Mouse (Mus musculus) embryonic facial prominence, embryonic 11.5 days (tissue): ENCODE measurements around the gene Mast3. TPM values are rescaled to one million over a fixed set of nuclear protein-coding genes. Genes with fewer than 3 reads are reported as not detected.

Source experiments
- ATAC-seq: fragments of 200-750 bp; cut with Nextera tagmentation; replicated peaks from 2 replicates; pipeline ENCODE4 v1.8.0; 2017; ENCODE audit warnings: low read depth; ENCODE audit not compliant: insufficient number of reproducible peaks, low FRiP score, low TSS enrichment
- DNase-seq: peaks from one replicate; pipeline ENCODE4 v3.0.0-alpha.2; 2015; ENCODE audit warnings: low spot score
- H3K27ac ChIP-seq: fragments of 300-500 bp; sonication (generic); replicated peaks from 2 replicates; pipeline ENCODE4 v1.5.1; 2014; ENCODE audit warnings: mild to moderate bottlenecking, low read depth, low read length, control low read depth
- H3K27me3 ChIP-seq: fragments of 300-500 bp; sonication (generic); 2 replicates; pipeline ENCODE4 v1.6.1; 2014; ENCODE audit warnings: mild to moderate bottlenecking, low read length, moderate library complexity, mixed read lengths; ENCODE audit not compliant: control insufficient read depth, insufficient read depth
- H3K36me3 ChIP-seq: fragments of 300-500 bp; sonication (generic); replicated peaks from 2 replicates; pipeline ENCODE4 v1.6.1; 2014; ENCODE audit warnings: low read depth, mild to moderate bottlenecking, low read length, moderate library complexity, mixed read lengths; ENCODE audit not compliant: control insufficient read depth, insufficient read depth
- H3K4me1 ChIP-seq: fragments of 300-500 bp; sonication (generic); 2 replicates; pipeline ENCODE4 v1.6.1; 2014; ENCODE audit warnings: low read length, mixed read lengths; ENCODE audit not compliant: control insufficient read depth, insufficient read depth
- H3K4me2 ChIP-seq: fragments of 300-500 bp; sonication (generic); 2 replicates; pipeline ENCODE4 v1.6.1; 2014; ENCODE audit warnings: low read depth, mild to moderate bottlenecking, control low read depth, low read length, moderate library complexity
- H3K4me3 ChIP-seq: fragments of 300-500 bp; sonication (generic); 2 replicates; pipeline ENCODE4 v1.5.1; 2014; ENCODE audit warnings: low read depth, low read length, control low read depth
- H3K9ac ChIP-seq: fragments of 300-500 bp; sonication (generic); replicated peaks from 2 replicates; pipeline ENCODE4 v1.6.1; 2014; ENCODE audit warnings: mild to moderate bottlenecking, control low read depth, low read length
- H3K9me3 ChIP-seq: fragments of 300-500 bp; sonication (generic); replicated peaks from 2 replicates; pipeline ENCODE4 v1.6.1; 2016; ENCODE audit warnings: mild to moderate bottlenecking, low read length, inconsistent platforms, mixed read lengths; ENCODE audit not compliant: control insufficient read depth
- WGBS: fragments of 180-500 bp; shearing (Covaris S2); extraction: QIAGEN DNeasy Blood & Tissue Kit; methylation state at CpG from one replicate; pipeline ENCODE4 v1.1.7; 2014; 5-methylcytosine and 5-hydroxymethylcytosine counted together
- microRNA-seq: library from miRNA; unstranded; fragments of <30 nt; microRNA quantifications from one replicate; pipeline ENCODE4, GENCODE M21; 2016; ENCODE audit warnings: borderline number of aligned reads
- polyA plus RNA-seq: library from polyadenylated mRNA; unstranded; fragments of >200 nt; fragmentation: Nextera tagmentation; extraction: Ambion mirVana; gene quantifications from 2 replicates; pipeline ENCODE4 v1.2.1, GENCODE M21; 2014

Gene Mast3
- polyA plus RNA-seq, 1 experiment from 2014 or later = 9.7 TPM

- Histone ChIP-seq H3K4me2 (no peak overlapping the region), H3K36me3 (no peaks in the 10 kb centered on the region), H3K4me1 (peaks cover 9% of the 10 kb centered on the region), H3K4me3 (no peak overlapping the region), H3K27ac (no peak overlapping the region), H3K27me3 (peaks cover 41% of the 10 kb centered on the region), H3K9ac (no peak overlapping the region), H3K9me3 (no peaks in the 10 kb centered on the region)
- no peak for ATAC-seq
- 63% methylated on average over 11 of the region's 11 CpGs for WGBS
- no peak for DNase-seq
Measured at GRCm38 (mm10) chr8:70742176-70742575, 62.7 kb downstream of the Mast3 start.

GRCm38 (mm10) chr8:70741661-70742060 lies 63.2 kb downstream of the Mast3 start:
- no peak for DNase-seq

GRCm38 (mm10) chr8:70738211-70738610 lies 66.6 kb downstream of the Mast3 start:
- Histone ChIP-seq H3K9ac (no peak overlapping the region), H3K27ac (no peak overlapping the region), H3K9me3 (no peaks in the 10 kb centered on the region), H3K36me3 (no peaks in the 10 kb centered on the region), H3K27me3 (peaks cover 14% of the 10 kb centered on the region), H3K4me2 (no peak overlapping the region), H3K4me1 (peaks cover 4% of the 10 kb centered on the region), H3K4me3 (no peak overlapping the region)
- ATAC-seq (no peak), DNase-seq (no peak)
- 61% methylated on average over 3 of the region's 3 CpGs for WGBS

More at GRCm38 (mm10) chr8:70741661-70742060, 63.2 kb downstream of the Mast3 start:
- H3K27ac ChIP-seq = no peak overlapping the region
- H3K9ac ChIP-seq = no peak overlapping the region
- 50% methylated on average over 5 of the region's 5 CpGs for whole genome bisulfite sequencing
- H3K36me3 ChIP-seq = no peaks in the 10 kb centered on the region
- H3K27me3 ChIP-seq = peaks cover 37% of the 10 kb centered on the region
- no peak overlapping the region for H3K4me2 ChIP-seq
- no peak for ATAC-seq
- H3K4me1 ChIP-seq = peaks cover 9% of the 10 kb centered on the region
- H3K9me3 ChIP-seq = no peaks in the 10 kb centered on the region
- no peak overlapping the region for H3K4me3 ChIP-seq

- no peak for ATAC-seq
- Histone ChIP-seq H3K9me3 (no peaks in the 10 kb centered on the region), H3K27me3 (peaks cover 10% of the 10 kb centered on the region), H3K4me1 (no peaks in the 10 kb centered on the region), H3K27ac (no peak overlapping the region), H3K4me2 (no peak overlapping the region), H3K9ac (no peak overlapping the region), H3K4me3 (no peak overlapping the region), H3K36me3 (no peaks in the 10 kb centered on the region)
- 66% methylated on average over 5 of the region's 5 CpGs for WGBS
- DNase-seq = no peak
Measured at GRCm38 (mm10) chr8:70737705-70738104, 67.1 kb downstream of the Mast3 start.

DNA sequence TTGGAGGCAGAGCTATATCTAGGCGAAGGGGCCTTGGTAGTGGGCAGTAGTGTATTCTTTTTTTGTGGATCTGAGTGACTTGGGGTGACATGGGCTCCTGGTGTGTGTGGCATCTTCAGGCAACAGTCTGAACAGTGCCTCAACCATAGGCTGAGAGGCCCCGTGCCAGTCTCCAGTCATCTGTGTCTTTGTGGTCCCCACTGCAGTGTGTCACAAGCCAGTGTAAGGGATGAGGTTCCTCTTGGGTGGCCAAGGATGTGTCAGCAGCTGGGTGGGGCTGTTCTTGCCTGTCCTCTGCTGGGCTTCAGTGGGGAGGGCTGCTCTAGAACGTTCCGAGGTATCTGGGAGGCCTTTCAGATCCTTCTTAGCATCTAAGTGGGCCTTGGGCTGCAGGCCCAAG lies 73.9 kb downstream of the Mast3 start:
- peaks cover 2% of the 10 kb centered on the region; the same call in 1 of the 2 replicates for H3K4me1 ChIP-seq
- no peak overlapping the region for H3K9ac ChIP-seq
- H3K27me3 ChIP-seq = peaks cover 19% of the 10 kb centered on the region
- H3K4me2 ChIP-seq = no peak overlapping the region
- no peak overlapping the region for H3K4me3 ChIP-seq
- ATAC-seq (no peak), DNase-seq (no peak)
- no peak overlapping the region for H3K27ac ChIP-seq
- WGBS = 89% methylated on average over 4 of the region's 4 CpGs
- H3K36me3 ChIP-seq = no peaks in the 10 kb centered on the region
- no peaks in the 10 kb centered on the region for H3K9me3 ChIP-seq

GRCm38 (mm10) chr8:70729808-70730475 lies 74.9 kb downstream of the Mast3 start:
- peak overlapping the region; percentile 37; the same call in 1 of the 2 replicates for H3K9ac ChIP-seq
- H3K9me3 ChIP-seq = no peaks in the 10 kb centered on the region
- peaks cover 19% of the 10 kb centered on the region for H3K27me3 ChIP-seq
- H3K27ac ChIP-seq = no peak overlapping the region
- no peaks in the 10 kb centered on the region for H3K36me3 ChIP-seq
- peak overlapping the region; percentile 29 for H3K4me2 ChIP-seq
- no peak for ATAC-seq
- no peak for DNase-seq
- 0 out of 2 replicates have a peak overlapping the region, but pooled peaks have one; percentile 5 for H3K4me3 ChIP-seq
- peaks cover 2% of the 10 kb centered on the region; the same call in 1 of the 2 replicates for H3K4me1 ChIP-seq
- WGBS = 3% methylated on average over 34 of the region's 34 CpGs

Small RNA genes lying within 50 kb of the gene (microRNA-seq; reads per million reads assigned to microRNA genes)
- not detected for gene Mir7240

Other genes with a start within 250 kb of the Mast3 start
- gene Isyna1, start 210.7 kb downstream of the Mast3 start, polyA plus RNA-seq = 79.0 and 87.9 TPM in 2 replicates
- 108 and 123 TPM in 2 replicates for gene Ssbp4, start 196.2 kb downstream of the Mast3 start, polyA plus RNA-seq
- gene Lrrc25, start 188.9 kb downstream of the Mast3 start, polyA plus RNA-seq = 0.32 and 0.98 TPM in 2 replicates
- 0.20 TPM in 1 of 2 replicates, not detected in the other for gene Gdf15, start 172.6 kb downstream of the Mast3 start, polyA plus RNA-seq
- gene Pgpep1, start 144.7 kb downstream of the Mast3 start, polyA plus RNA-seq = 59.8 and 71.3 TPM in 2 replicates
- 323 and 334 TPM in 2 replicates for gene Lsm4, start 131.8 kb downstream of the Mast3 start, polyA plus RNA-seq
- gene Jund, start 106.1 kb downstream of the Mast3 start, polyA plus RNA-seq = 94.2 and 104 TPM in 2 replicates
- not detected in 2 replicates for gene Iqcn, start 101.6 kb downstream of the Mast3 start, polyA plus RNA-seq
- gene Gm3336, start 86.5 kb downstream of the Mast3 start, polyA plus RNA-seq = not detected in 2 replicates
- gene Pde4c, start 81.3 kb downstream of the Mast3 start, polyA plus RNA-seq = 0.06 and 0.20 TPM in 2 replicates
- 24.8 and 31.6 TPM in 2 replicates for gene Rab3a, start 50.4 kb downstream of the Mast3 start, polyA plus RNA-seq
- gene Mpv17l2, start 44.1 kb downstream of the Mast3 start, polyA plus RNA-seq = 25.8 and 33.5 TPM in 2 replicates
- 30.1 and 33.4 TPM in 2 replicates for gene Pik3r2, start 28.3 kb downstream of the Mast3 start, polyA plus RNA-seq
- gene Il12rb1, start 3.4 kb upstream of the Mast3 start, polyA plus RNA-seq = 0.10 TPM in 1 of 2 replicates, not detected in the other
- 5.1 and 5.3 TPM in 2 replicates for gene Arrdc2, start 34.7 kb upstream of the Mast3 start, polyA plus RNA-seq
- gene Kcnn1, start 58.2 kb upstream of the Mast3 start, polyA plus RNA-seq = 2.9 and 4.0 TPM in 2 replicates
- 149 and 150 TPM in 2 replicates for gene Ccdc124, start 68.9 kb upstream of the Mast3 start, polyA plus RNA-seq
- gene Slc5a5, start 87.7 kb upstream of the Mast3 start, polyA plus RNA-seq = 0.27 and 0.43 TPM in 2 replicates
- 3,270 and 3,568 TPM in 2 replicates for gene Rpl18a, start 92.4 kb upstream of the Mast3 start, polyA plus RNA-seq
- gene Map1s, start 100.9 kb upstream of the Mast3 start, polyA plus RNA-seq = 24.9 and 32.5 TPM in 2 replicates